Mouse (Mus musculus) heart, postnatal 10 days (tissue): ENCODE data around the gene Thsd1. TPM values are rescaled to one million over a fixed set of nuclear protein-coding genes. Genes with fewer than 3 reads are reported as not detected.
A peak's percentile ranks its signal among the peaks of the same experiment; 100 is the strongest.

Experiments used
- DNase-seq, 2 experiments: peaks; one replicate each; pipeline ENCODE4 v3.0.0; 2021
- intact Hi-C: fragments of 180-260 bp; cut with DNase I; formaldehyde crosslinking; loops from one replicate; pipeline ENCODE4 v1.15.1; 2025
- total RNA-seq, 2 experiments: library from RNA; stranded (reverse); gene quantifications; 2 replicates each; pipeline ENCODE4 v1.2.3; 2021

Thsd1 gene
- total RNA-seq, 2 experiments from 2014 or later = 13.5 to 14.9 TPM

- peak; percentile 8 to 38 for DNase-seq
- intact Hi-C loops = loop anchor here (5.0 kb wide), 1 partner anchor 70 kb away; the partner anchor contains the start of gene Vps36
Measured at GRCm38 (mm10) chr8:22262267-22262666, 35.2 kb downstream of the Thsd1 start.

- no peak for DNase-seq
- intact Hi-C loops = loop anchor here (5.0 kb wide), 1 partner anchor 72 kb away; the partner anchor contains the start of gene Vps36
Measured at GRCm38 (mm10) chr8:22264292-22264691, 37.2 kb downstream of the Thsd1 start.

GRCm38 (mm10) chr8:22264787-22265186 lies 37.7 kb downstream of the Thsd1 start:
- DNase-seq = peak; percentile 20 to 21
- intact Hi-C loops = loop anchor here (5.0 kb wide), 1 partner anchor 72 kb away; the partner anchor contains the start of gene Vps36

- DNase-seq = no peak
- intact Hi-C loops = no loop called here
Measured at GRCm38 (mm10) chr8:22265194-22265593, 38.1 kb downstream of the Thsd1 start.

- intact Hi-C loops = no loop called here
- DNase-seq = no peak
Measured at GRCm38 (mm10) chr8:22266809-22267208, 39.7 kb downstream of the Thsd1 start.

GRCm38 (mm10) chr8:22273142-22273541 lies 46.0 kb downstream of the Thsd1 start:
- DNase-seq = no peak
- intact Hi-C loops = no loop called here

- intact Hi-C loops = no loop called here
- peak; percentile 49 to 57 for DNase-seq
Measured at GRCm38 (mm10) chr8:22274641-22275040, 47.5 kb downstream of the Thsd1 start.

- intact Hi-C loops = no loop called here
- DNase-seq = no peak
Measured at GRCm38 (mm10) chr8:22282999-22283491, 55.9 kb downstream of the Thsd1 start, which contains the start of gene Tpte. Gene Tpte, plus strand, starts transcription at chr8:22283441.

- intact Hi-C loops = loop anchor here (10.0 kb wide), 1 partner anchor 108 kb away; the partner anchor contains the start of gene Vps36
- no peak for DNase-seq
Measured at GRCm38 (mm10) chr8:22302326-22302725, 75.2 kb downstream of the Thsd1 start.

- peak in 1 of 2 experiments; percentile 2 for DNase-seq
- intact Hi-C loops = loop anchor here (10.0 kb wide), 1 partner anchor 108 kb away; the partner anchor contains the start of gene Vps36
Measured at GRCm38 (mm10) chr8:22302896-22303306, 75.8 kb downstream of the Thsd1 start.

GRCm38 (mm10) chr8:22304045-22304444 lies 76.9 kb downstream of the Thsd1 start:
- peak in 1 of 2 experiments; percentile 5 for DNase-seq
- intact Hi-C loops = loop anchor here (10.0 kb wide), 1 partner anchor 109 kb away; the partner anchor contains the start of gene Vps36

- DNase-seq = no peak
- intact Hi-C loops = loop anchor here (10.0 kb wide), 1 partner anchor 112 kb away; the partner anchor contains the start of gene Vps36
Measured at GRCm38 (mm10) chr8:22306999-22307398, 79.9 kb downstream of the Thsd1 start.

Other genes with a start within 250 kb of the Thsd1 start
- under 1 TPM; 0.15 to 0.31 TPM for gene Atp7b, start 167.0 kb upstream of the Thsd1 start, total RNA-seq
- 10 to 100 TPM; 11.0 to 14.1 TPM for gene Alg11, start 166.6 kb upstream of the Thsd1 start, total RNA-seq
- not detected for gene Nek5, start 102.3 kb upstream of the Thsd1 start, total RNA-seq
- 1 to 10 TPM; 1.9 to 2.1 TPM for gene Nek3, start 60.9 kb upstream of the Thsd1 start, total RNA-seq
- gene Ckap2, start 41.5 kb upstream of the Thsd1 start, total RNA-seq = 10 to 100 TPM; 12.7 to 13.0 TPM
- gene Vps36, start 34.5 kb upstream of the Thsd1 start, total RNA-seq = 10 to 100 TPM; 28.5 to 31.3 TPM
- not detected for gene Tpte, start 56.1 kb downstream of the Thsd1 start, total RNA-seq
- 10 to 100 TPM; 12.8 to 13.7 TPM for gene Slc25a15, start 171.3 kb downstream of the Thsd1 start, total RNA-seq
- gene Mrps31, start 184.0 kb downstream of the Thsd1 start, total RNA-seq = 10 to 100 TPM; 53.9 to 54.4 TPM